Mouse (Mus musculus) Muller cell, postnatal 12 days (primary cell): ENCODE data around the gene Plac8.

Experiments used
- DNase-seq: peaks from one replicate; pipeline ENCODE4 v3.0.0-alpha.2; 2015; ENCODE audit errors: inconsistent ontology term

Plac8 gene

DNA sequence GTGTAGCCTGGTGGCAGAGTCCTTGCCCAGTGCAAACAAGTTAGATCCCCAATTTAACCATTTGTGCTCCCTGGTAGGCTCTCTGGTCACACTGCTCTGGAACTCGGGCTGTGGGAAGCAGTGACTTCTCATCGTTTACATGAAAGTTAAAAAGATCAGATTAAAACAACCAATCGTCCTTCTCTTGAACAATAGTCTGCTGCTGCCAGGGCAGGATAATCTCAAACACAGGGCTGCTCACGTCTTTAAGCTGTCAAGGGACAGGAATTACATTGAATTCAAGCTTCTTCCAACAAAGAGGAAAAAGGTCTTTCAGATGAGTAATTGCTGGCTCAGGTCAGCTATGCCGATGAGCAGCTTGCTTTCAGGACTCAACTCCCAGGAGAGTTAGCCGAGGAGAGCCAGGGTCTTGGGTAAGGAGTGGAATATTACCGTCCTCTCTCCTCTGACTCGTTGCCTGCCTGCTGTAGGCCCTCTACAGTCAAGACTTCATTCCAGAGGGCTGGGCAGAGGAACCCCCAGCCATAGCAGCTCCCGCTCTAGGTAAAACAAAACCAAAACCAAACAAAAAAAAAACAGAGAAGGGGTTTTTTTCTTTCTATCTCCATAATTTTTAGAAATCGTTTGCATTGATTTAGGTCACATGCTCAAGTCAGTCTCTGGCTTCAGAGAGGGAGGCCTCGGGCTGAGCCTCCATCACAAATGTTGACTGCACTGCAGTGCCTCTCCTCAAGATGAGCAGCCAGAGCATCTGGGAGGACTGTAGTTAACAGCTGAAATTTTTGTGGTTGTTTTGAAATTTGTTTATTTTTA lies 9.8 kb upstream of the Plac8 start:
- DNase-seq = peak; percentile 23

DNA sequence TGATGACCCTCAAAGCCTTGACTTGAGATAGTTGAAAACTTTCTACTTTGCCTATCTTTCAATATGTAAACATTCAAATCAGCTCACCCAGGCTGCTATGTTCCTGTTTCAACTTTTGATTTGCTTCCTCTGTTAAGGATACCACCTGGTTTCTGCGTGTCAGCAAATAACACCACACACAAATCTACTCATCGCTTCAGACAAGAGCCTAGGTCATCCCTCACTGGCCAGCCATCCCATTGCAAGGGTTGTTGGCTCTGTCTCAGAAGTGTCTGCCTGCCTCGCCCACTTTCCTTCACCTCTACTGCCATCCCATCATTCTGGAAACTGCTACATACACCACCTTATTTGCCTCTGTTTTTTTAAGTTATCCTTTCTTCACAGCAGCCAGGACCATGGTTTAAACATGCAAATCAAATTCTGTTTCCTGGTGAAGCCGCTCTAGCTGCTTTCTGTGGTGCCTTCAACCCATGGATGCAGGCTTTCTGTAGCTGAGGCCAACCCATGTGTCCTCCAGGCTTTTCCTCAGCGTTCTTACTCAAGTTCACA lies 6.9 kb upstream of the Plac8 start:
- DNase-seq = no peak

DNA sequence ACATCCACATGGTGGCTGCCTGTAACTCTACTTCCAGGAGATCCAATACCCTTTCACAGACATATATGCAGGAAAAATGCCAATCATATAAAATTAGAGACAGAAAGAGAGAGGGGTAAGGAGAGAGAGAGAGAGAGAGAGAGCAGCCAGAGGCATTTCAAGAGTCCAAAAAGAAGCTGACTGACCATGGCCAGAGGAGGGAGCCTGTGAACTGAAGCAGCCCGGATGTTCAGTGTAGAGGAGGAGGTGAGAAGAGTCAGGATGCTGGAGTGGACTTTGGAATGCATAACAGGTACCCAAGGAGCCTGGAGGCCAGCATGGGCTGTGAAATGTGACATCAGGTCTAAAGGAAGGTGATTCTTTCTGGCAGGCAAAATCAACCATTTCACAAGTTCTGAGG lies 2.7 kb upstream of the Plac8 start:
- DNase-seq = no peak

DNA sequence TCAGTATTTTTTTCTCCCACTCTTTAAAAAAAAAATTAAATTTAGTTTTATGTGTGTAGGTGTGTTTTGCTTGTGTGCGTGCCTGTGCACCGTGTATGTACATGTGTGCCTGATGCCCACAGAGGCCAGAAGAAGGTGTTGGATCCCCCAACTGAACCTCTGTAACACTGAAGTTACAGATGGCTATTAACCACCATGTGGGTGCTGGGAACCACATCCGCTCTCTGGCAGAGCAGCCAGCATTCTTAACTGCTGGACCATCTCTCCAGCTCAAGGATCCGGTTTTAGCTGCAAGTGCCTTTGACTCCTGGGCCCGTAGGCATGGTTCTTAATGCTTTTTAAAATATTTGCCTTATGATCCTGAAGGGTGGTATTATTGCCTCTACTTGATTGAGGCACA lies 1.2 kb upstream of the Plac8 start:
- DNase-seq = no peak

DNA sequence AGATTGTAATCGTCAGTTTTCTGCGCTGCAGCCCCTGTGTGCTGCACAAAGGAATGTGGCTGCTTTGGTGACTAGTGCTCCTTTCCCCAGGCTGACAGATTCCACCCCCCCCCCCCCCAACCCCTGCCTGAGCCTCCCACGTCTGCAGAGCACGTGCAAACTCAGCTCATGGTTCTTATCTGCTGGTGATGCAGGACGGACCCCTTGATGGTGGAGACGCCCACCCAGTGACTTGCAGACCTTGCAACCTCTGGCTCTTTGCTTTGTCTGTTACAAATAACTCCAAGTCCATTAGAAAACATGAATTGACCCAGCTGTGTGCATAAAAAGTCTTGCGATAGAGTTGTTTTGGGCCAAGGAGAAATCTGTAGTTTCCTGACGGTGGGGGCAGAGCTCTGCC lies 1.3 kb downstream of the Plac8 start:
- no peak for DNase-seq

DNA sequence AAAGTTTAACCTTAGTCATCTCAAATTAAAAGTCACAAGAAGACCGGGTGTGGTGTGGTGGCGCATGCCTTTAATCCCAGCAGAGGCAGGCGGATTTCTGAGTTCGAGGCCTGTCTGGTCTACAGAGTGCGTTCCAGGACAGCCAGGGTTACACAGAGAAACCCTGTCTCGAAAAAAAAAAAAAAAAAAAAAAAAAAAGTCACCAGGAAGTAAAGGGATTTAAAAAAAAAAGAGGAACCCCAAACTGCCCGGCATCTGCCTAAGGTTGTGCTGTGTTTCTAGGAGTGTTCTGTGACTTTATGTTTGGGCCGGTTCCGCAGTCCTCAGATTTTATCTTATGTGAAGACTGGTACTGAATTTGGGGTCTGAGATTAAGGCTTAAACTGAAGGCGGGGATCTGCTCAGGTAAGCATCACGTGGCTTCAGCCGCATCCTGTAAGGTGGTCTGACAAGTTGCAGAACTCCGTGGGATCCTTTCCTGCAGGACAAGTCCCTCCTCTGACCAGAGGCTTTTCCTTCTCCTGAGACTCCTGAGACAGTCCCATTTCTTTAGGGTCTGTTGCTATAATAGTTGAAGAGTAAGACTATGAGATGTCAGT lies 1.9 kb downstream of the Plac8 start:
- DNase-seq = no peak

DNA sequence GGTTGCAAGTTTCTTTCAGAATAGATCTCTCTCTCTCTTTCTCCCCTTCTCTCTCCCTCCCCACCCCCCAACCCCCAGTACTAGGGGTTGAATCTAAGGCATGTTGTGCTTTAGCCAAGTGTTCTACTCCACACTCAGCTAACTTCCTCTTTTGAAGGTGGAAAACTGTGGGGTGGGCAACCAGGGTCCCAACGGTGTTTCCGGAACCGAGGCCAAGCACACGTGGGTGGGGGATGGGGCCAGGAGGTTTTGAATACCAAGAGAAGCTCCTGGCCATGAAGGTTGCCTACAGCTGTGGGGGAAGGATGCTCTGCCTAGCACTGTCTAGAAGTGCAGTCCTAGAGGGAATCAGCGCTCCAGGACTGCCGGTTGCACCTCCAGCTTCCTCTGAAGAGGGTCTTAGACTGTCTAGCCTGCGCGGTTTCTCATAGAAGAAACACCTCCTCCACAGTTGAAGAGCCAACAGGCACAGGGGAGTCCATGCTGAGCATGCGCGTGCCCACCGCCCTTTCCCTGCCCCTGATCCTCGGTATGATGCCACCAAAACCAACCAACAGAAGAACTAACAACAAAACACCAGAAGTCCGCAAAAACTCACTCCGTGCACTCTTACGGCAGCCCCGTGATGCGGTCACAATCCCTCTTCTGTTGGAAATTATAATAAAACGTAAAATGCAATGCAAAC lies 2.7 kb downstream of the Plac8 start:
- DNase-seq = no peak

DNA sequence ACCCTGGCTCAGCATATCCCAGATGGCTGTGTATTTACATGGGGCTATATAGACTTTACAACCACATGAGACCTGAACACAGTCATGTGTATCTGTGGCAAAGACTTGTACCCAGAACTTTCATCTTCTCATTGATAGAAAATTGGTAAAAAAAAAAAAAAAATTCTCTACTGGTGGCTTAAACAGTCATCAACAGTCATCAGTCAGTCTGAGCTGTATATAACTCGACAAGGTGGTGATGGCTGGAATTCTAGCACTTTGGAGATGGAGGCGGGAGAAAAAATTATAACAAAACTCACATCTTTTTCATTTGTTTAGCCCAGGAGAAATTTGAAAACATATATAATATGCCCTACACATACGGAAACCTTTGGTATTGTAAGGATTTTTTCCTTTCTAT lies 3.2 kb downstream of the Plac8 start:
- DNase-seq = no peak

DNA sequence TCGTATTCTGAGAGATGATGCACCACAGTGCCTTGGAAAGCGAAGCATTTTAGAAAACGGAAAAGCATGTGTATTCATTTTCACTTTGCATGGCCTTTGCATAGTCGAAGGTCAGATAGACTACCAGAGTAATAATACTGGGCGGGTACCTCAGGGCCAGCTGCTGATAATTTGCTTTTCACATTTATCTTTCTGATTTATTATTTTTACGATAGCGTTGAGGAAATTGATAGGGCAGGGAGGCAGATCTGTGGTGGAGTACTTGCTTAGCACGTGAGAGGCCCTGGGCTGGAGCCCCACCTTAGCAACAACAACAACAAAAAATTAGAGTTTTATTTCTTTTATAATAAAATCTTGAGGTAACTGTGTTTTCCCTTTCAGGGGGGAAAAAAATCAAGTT lies 3.9 kb downstream of the Plac8 start:
- DNase-seq = no peak

DNA sequence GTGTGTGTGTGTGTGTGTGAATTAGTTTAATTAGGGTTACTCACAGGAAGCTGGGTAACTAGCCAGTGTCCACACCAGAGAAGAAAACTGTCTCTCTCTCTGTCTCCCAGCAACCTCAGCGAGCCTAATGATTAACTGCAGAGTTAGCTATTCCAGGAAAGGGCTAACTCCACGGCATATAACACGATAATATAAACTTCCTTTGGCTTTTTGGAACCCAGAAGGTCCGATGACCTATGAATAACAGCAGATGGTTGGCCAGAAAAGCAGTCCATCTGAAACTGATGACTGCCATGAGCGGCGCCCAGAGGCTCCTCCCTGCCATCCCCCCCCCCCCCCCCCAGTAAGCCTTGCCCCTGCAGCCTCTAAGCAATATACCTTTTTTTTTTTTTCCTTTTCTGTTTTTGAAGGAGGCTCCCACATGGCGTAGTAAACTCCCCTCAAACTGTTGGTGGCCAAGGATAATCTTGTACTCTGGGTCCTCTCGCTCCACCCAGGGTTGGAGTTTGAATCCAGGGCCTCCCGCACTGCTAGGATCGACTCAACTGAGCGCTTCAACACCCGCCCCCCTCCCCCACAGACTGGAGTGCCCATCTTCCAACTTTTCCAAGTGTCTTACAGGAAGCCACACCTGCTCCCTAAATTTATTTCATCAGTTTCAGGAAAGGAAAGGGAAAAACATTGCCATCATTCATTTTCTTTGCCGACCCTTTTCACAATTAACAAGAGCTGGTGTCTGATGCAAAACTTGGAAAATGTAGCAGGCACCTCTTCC lies 4.6 kb downstream of the Plac8 start:
- no peak for DNase-seq

DNA sequence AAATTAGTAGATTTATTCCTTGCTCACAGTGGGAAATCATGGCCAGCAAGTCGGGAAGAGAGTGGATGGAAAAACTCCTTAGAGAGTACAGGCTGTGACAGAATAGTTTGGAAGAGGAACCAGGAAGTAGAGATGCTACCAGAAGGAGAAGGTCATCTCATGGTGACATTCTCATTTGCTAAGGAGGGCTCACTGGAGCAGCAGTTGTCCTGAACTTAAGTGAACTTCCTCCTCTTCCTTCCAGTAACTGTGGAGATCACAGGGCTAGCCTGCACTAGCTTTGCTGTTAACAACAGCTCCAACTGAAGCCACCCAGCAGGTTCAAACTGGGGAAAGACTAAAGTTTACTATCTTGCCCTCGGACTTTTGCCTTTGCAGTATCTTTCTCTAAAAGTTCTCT lies 5.2 kb downstream of the Plac8 start:
- DNase-seq = no peak

DNA sequence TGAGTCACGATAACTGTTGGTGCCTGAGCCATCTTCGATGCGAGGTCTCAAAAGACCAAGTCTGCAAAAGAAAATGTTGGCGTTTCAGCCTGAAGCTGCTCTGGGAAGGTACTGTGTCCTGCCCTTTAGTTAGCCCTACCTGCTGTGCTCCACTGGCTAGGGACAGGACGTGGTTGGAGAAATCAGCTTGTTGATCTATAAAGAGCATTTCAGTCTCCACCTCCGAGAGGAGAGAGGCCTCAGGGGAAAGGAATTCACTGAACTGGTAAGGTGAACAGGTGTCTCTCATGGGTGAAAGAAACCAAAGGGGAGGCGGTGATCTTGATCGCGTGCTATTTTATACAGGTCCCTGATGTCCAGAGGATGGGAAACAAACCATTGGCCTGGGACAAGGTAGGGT lies 9.3 kb downstream of the Plac8 start:
- DNase-seq = no peak

DNA sequence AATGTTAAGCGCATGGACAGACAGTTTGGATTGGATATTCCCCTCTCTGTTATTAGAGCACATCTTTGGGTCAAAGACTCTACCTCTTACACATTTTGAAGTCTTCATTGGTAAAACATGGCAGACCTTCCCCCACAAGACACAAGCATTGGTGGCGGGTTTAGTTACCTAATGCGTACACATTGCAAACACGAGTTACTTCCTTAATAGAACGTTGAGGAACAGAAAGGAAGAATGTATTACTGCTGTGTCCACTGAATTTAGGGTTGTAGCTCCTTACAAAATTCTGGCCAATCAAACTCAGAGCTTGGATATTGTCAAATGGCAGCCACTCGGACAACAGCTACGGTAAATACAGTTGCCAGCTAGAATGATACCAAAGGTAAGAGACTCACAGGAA lies 12.7 kb downstream of the Plac8 start:
- DNase-seq = no peak

DNA sequence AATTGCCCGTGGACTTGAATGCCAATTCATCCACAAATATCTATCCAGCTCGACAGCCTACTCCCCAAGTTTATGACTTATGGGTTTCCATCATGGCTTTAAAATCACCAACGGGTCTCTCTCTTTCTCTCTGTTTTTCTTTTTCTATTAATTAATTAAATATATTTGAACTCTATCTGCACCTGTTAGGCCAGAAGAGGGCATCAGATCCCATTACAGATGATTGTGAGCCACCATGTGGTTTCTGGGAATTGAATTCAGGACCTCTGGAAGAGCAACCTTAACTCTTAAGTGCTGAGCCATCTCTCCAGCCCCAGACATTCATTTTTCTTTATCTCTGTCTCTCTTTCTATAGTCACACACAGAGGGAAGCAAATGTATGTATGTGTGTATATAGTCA lies 13.3 kb downstream of the Plac8 start:
- DNase-seq = no peak

DNA sequence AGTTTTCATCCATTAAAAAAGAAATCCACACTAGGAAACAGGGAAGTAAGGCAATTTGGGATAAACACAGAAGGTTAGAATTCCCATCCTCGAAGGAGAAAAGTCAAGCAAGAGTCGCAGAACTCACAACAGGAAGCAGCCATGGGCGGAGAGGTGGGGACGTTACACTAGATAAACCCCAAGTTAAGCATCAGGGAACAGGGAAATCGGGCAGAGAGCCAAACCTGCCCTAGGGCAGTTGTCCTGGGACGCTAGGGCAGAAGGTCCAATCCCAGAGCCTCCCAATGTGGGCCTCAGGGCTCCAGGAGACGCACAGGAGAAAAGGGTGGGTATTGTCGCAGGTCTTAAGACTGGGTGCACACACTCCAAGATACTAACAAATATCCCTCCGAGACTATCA lies 14.5 kb downstream of the Plac8 start:
- no peak for DNase-seq

DNA sequence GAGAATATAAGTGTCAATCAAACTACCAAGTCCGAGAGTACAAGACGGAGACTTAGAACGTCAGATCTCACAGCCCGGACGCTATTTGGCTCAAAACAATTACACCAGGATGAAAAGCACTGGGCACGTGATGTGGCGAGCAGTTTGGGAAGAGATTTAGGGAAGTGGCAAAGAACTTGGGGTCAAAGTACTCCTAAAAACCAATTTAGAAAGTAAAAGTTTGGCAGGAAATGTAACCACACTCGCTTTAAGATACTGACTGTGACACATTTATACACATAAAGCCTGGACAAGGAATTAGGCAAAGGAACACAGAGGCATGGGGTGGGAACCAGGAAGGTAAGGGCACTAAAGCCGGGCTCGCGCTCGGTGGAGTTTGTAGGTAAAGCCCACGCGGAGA lies 15.0 kb downstream of the Plac8 start:
- DNase-seq = no peak

DNA sequence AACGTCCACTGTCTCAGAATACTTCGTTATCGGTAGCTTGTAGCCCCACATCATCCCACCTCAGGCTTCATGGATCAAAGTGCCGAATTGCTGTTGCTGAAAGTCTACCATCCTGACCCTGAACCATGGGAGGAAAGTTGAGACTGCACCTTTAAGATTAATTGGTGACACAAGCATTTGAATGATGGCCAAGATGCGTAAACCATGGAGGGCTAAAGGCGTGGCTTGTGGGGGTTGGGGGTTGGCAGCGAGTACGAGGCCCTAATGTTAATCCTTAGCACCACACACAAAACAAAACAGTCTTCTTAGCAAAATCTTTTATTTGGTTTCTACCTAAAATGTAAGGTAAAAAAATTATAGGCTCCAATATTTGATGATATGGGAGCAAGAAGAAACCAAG lies 18.6 kb downstream of the Plac8 start:
- DNase-seq = no peak

DNA sequence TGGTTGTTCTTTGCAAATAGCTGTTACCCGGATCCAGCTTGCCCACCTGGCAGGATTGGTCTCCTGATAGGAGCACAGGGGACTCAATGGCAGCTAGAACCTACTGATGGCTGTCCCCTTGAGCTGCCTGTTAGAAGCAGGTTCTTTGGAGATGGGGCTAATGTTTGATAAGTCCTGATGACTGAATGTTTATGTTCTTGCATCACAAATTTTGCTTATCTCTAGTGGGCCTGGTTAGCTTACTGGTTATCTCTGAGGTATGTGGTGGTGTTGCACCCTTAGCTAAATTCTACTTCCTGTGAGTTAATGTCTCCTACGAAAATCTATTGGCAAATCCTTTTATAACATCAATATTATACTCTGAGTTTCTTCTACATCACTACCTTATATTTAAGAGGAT lies 20.1 kb downstream of the Plac8 start:
- DNase-seq = no peak

DNA sequence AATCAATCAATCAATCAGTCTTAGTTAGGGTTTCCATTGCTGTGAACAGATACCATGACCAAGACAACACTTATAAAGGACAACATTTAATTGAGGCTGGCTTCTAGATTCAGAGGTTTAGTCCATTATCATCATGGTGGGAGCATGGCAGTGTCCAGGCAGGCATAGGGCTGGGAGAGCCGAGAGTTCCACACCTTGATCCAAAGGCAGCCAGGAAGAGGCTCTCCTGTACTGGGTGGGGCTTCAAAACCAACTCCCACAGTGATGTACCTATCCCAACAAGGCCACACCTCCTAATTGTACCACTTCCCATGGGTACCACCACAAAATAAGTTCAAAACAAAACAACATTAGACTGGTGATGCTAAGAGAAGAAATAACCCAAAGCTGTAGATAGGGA lies 21.9 kb downstream of the Plac8 start:
- no peak for DNase-seq

DNA sequence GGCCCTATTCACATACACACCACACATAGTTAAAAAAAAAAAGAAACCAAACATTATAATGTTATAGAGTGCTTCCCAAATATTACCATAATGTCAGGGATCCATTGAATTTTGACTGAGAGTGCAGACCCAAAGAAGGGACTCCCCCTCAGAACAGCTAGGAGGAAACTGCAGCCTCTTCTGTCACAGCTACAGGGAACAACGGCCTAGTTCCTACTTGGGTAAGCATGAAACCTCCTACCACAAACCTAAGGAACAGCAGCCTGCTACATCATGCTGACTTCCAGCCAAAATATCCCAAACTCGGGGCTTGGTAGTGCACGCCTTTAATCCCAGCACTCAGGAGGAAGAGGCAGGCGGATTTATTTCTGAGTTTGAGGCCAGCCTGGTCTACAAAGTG lies 22.7 kb downstream of the Plac8 start:
- no peak for DNase-seq

DNA sequence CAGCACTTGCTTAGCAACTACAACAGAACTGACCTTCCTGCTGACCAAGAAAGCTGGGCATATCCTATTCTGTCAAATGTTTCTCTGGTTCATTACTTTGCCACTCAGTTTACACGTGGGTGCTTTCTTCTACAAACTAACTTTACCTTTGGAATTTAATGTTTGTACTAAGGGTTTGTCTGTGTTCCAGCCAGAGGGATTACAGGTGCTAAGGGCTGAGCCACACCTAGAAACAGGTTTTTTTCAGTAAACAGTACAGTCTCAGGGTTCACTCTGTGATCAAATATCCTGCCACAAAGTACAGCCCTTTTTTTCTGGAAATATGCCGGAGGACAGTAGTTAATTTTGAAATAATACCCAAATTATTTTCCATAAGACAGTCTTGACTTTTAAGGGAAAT lies 23.8 kb downstream of the Plac8 start:
- no peak for DNase-seq
